Mouse (Mus musculus) thymus, adult 18-20 months (tissue): ENCODE measurements at regions not wholly inside any gene's neighbourhood (a gene's known extent, or its start where the extent isn't known, plus 50 kb on each side); places are given as distances from the start of the nearest gene placed in this dataset.

Experiments used
- DNase-seq, 2 experiments: peaks; one replicate each; pipeline ENCODE4 v3.0.0; 2022; ENCODE audit warnings: mixed read lengths in 2 of 2

DNA sequence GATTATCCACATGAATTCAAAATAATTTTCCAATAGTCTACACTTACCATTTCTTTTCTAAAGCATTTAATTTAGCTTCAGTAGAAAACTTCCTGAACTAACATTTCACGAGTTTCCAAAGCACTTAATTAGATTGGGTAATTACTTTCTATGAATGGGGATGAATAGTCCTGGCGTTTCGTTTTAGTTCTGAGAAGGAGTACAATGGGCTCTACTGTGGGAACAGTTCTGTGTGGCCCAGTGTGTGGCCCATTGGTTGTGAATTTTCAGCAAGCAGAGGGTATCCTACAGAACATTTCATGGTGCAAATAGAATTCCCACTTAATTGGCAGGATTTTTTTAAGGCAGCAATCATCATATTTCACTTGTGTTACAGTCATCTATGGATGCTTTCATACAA, 95.5 kb downstream of the 1700017N19Rik start:
- no peak for DNase-seq

DNA sequence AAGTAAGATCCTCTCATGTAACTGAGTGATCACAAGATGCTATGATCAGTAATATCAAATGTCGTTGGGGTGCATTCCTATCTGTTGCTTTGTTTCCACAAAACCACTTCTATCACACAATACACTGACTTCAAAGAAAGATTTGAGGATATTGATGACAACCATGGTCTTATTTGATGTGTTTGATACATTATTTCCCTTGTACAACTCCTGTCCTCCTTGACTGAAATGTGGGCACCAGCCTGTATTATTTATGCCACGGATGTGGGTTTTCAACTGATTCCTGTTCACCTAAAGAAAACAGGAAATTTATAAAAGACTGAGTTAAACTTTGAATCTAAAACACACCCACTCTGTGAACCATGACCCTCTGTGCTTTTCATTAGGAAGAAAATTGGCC, 105.7 kb downstream of the 1700017N19Rik start:
- no peak for DNase-seq

GRCm38 (mm10) chr10:100699206-100699605, 108.9 kb downstream of the 1700017N19Rik start:
- DNase-seq, result no peak

GRCm38 (mm10) chr10:100700281-100701205, 110.3 kb downstream of the 1700017N19Rik start:
- DNase-seq, result no peak

GRCm38 (mm10) chr10:100701938-100702337, 111.7 kb downstream of the 1700017N19Rik start:
- DNase-seq, result no peak

DNA sequence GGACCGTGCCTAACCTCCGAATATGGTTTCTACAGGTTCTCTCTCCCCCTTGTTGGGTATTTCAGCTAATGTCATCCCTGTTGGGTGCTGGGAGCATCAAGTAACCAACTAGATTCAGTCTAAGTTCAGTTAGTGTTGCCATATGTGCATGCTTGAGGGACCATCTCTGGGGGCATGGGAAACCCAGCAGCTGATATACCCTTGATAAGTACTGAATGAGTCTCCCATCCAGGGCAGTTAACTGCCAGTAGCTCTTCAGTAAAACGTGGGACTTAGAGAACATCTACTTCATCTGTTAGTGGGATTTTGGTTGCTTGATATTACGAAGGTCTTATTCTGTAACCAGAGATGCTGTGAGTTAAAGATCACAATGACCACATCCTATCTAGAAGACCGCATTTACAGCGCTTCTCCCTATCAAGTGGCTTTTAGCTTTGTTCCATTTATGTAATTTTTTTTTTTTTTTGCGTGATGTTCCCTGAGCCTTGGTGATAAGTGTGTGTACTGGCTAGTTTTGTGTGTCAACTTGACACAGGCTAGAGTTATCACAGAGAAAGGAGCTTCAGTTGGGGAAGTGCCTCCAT, 125.9 kb downstream of the 1700017N19Rik start:
- no peak for DNase-seq

DNA sequence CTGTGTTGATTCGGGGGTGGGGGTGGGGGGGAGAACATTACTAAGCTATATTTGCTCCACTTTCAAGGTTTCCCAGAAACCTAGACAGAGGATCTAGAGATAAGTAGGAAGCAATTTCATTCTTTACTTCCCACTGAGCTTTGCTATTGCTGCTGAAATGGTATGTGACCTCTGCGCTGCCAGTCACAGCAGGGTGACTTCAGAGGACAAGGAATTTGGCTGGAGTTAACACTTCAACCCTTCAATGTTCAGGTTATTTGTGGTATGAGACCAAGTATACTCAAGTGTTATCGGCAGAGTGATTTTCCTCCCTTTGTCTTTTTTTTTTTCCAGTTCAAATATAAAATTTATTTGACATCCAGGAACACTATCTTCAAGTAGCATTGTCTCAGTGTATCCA, 128.3 kb downstream of the 1700017N19Rik start:
- DNase-seq, result no peak

- DNase-seq, result no peak
Observed at GRCm38 (mm10) chr10:100741269-100741668, 151.0 kb downstream of the 1700017N19Rik start.

DNA sequence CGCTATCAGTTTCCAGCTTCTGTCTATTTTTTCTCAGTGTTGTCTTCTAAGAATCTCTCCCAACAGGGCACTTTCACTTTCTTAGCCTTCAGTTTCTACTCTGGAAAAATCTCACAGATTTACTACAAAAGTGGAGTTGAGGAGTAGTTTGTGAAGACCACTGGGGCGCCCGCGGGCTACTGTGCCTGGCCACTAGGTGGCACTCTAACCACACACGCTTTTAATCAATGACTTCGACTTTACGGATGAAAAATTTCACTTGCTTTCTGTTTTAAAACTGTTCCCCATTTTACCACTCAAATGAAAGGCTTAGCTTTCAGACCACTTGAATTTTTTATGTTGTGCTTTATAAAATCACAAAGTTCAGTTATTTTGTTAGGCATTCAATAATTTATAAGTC, 151.8 kb downstream of the 1700017N19Rik start:
- peak; percentile 1 to 4 for DNase-seq

- DNase-seq, result no peak
Observed at GRCm38 (mm10) chr10:100746151-100746550, 155.9 kb downstream of the 1700017N19Rik start.

- DNase-seq, result no peak
Observed at GRCm38 (mm10) chr10:100754957-100755356, 164.7 kb downstream of the 1700017N19Rik start.

DNA sequence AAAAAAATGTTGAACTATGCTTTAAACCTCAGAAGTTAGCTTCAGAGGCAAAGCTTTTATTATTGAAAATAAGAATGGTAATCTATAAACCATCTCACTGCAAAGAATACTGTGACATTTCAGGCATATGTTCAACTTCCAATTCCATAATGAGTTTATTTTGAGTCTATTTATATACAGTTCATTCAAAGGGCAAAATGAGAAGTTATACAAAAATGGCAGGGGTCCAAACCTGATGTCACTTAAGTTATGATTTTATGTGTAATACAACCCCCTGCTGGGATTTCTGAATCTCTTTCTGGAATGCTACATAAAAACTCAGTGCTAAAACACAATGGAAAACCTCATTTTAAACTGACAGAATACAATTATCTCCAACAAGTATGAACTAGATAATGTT, 184.0 kb downstream of the 1700017N19Rik start:
- DNase-seq, result no peak

DNA sequence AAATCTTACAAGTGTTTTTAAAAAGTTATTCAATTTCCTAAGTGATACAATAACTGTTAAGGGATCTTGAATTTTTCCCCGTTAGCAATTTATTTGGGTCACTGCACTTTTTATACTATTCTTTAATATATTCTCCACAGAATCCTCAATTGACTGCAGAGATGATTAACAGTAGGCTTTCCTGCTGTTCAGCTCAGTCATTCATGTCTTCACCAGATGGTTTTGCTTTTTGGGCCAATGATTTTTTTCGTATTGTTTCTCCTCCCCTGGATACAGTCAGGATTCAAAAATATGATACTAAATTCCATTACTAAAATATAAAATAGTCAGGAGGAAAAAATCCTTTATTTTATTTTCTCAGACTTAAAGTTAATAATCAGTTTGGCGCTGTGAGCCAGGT, 201.9 kb downstream of the 1700017N19Rik start:
- no peak for DNase-seq

DNA sequence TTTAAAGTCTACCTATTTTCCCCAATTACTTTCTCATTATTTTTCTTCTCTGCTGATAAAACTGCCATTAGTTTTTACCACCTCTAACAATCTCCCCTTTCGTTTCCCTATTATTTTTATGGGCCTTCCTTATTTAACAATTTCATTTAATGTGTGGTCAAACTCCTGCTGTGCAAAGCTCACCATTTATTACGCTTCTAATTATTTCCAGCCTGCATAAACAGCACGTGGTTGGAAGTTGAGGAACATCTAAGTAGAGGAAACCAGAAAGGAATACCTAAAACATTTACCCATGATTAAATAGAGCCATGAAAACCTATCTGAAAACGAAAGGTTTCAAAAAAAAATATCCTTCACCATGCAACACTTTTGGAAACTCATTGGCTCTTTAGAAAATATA, 202.3 kb downstream of the 1700017N19Rik start:
- no peak for DNase-seq

- no peak for DNase-seq
Observed at GRCm38 (mm10) chr10:100795215-100795972, 205.1 kb downstream of the 1700017N19Rik start.

DNA sequence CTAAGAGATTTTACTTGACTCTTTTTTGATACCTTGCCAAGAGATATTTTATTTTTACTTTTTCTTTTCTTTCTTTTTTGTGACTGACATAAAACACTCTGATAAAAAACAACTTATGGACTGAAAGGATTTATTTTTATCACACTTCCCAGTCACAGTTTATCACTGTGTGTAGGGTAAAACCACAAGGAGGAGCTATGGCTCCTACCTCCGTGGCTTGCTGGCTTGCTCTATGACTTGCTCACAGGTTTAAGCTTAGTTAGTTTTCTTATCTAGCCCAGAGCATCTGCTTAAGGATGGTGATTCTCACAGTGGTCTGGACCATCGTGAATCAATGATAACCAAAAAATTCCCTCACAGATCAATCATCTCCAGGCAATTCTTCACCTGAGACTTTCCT, 221.4 kb downstream of the 1700017N19Rik start:
- DNase-seq, result no peak

- DNase-seq, result no peak
Observed at GRCm38 (mm10) chr10:100834794-100835193, 244.5 kb downstream of the 1700017N19Rik start.

DNA sequence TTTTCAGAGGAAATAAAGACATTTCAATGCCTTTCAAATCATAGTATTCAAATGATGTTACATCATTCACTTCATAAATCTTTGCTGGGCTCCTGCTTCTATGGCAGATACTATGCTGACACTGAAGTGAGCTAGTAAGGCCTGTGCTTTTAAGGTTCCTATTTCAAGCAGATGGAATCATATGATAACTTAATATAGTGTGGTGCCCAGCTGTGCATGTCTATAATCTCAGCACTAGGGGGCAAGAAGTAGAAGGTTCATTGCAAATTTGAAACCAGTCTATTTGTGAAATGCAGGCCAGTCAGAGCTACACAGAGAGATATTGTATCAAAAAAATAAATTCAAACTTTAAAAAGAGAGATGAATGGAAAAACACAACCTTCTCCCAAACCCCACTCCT, 262.9 kb downstream of the 1700017N19Rik start:
- no peak for DNase-seq

DNA sequence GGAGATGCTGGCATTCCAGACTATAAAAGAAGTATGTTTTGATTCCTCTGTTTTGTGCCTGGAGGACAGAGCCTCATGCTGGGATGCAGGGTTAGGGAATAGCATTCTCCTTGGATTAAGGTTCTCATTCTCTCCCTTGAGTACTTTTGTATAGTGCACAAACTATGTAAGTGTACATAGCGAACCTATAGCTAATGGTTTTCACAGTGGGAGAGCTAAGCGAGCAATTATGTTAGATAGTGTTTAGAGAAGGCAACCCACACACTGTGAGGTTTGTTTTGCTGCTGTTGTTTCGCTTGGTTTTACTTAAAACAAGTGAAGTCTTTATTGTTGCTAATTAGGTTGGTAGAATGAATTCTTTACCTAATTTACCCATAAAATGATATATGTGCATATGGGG, 266.2 kb downstream of the 1700017N19Rik start:
- DNase-seq, result no peak

DNA sequence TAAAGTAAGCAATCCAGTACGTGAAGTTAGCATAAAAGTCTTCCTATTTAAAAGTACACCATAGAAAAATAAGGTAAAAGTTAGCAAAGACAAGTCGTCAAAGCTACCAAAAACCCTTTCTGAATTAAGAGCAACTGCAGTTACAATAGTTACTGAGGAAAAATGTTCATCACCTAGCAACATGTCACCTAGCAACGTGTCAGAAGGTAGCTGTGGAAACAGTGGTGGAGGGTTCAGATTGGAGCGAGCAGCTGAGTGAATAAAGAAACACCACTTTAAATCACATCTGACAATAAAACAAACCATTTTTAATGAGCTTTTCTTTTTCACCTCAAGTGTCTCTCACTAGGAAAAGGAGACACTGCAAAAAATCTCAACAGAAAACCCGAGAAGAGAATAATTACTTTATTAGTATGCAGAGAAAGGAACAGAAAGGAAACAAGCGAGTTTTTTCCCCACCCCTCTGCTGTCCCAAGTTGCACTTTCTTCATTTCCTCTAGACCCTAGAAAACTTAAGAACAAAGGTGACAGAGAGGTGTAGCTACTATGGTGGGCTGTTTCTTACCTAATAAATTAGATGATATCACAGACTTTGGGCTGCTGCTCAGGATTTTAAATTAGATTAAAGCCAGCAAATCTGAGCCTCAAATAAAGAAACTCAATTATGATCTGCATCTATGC, 275.4 kb downstream of the 1700017N19Rik start:
- DNase-seq, result no peak

GRCm38 (mm10) chr10:100868360-100868916, 278.2 kb downstream of the 1700017N19Rik start:
- no peak for DNase-seq

- no peak for DNase-seq
Observed at GRCm38 (mm10) chr10:100882584-100882983, 292.3 kb downstream of the 1700017N19Rik start.

GRCm38 (mm10) chr10:100922976-100923375, 332.7 kb downstream of the 1700017N19Rik start:
- DNase-seq, result no peak
